Mouse (Mus musculus) spleen, postnatal 14 days (tissue): ENCODE measurements around the gene Cysltr2.
A peak's percentile ranks its signal among the peaks of the same experiment; 100 is the strongest.

Experiments
- DNase-seq, 2 experiments: peaks; one replicate each; pipeline ENCODE4 v3.0.0; 2021 to 2022; ENCODE audit warnings: low spot score in 2 of 2

The Cysltr2 gene

DNA sequence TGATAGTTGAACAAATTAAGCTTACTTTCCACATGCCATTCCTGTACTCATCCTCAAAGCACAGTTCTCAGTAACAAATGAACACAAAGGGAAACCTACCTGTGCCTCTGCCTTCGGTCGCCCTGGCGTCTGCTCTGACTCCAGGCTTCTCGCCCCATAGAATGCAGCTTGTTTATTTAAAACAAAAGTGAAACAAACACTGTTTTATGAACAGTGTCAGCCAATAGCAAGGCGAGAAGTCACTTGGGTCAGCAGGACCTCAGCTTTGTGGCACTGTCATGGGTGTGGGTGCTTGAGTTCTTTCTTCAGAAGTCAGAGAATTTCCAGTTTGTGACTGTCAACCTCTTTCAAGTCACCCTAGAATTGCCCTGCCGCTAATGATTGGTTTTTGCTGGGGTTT lies at the start of gene Cysltr2:
TSS of gene Cysltr2 (minus strand) at position 178 of the 400 bp plus-strand sequence.
- no peak for DNase-seq

DNA sequence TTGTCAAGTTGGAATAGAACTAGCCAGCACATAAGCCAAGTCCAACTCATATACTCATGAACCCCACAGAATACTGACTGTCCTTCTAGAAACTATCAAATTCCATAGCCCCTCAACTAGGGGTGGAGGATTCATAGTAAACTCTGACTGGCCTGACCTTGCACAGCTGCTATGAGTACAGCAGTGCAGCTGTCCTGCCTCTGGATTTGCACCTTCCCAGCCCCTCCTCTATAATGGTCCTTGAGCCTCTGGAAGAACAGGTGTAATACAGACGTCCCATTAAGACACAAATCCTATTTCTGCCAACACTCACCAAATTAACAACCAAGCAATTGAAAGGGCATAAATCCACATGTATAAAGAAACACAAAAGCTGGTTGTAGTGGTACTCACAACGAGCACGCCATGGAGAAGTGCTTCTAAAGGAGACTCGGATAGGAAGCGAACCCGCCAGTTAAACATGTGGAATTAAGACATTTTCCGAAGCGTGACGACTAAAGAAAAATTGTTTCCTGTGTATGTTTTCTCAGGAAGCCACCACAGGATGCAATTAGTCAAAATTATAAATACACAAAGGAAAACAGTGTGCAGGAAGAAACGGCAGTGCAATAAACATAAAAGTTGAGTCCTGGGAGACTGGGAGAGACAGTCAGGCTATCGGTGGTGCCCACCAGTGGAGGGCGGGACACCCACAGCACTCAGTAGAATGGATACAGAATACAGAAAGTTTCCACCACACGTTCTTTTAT lies 46.1 kb upstream of the Cysltr2 start:
- no peak for DNase-seq

GRCm38 (mm10) chr14:73092871-73093270 lies 44.0 kb upstream of the Cysltr2 start:
- DNase-seq: no peak

DNA sequence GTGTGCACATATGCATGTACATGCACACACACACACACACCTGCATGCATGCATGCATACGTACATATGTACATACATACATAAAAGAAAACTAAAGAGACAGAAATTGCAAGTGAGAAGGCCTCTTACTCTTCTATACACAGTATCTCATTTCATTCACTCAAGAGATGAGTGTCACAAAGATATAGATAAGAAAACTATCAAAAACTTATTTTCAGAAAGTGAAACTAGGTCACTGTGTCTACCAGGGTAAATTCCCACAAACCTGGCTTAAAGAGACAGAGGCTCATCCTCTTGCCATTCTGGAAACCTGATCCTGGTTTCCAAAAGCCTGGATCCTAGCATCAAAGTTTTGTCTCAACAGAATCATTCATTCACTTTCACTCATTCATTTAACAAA lies 39.3 kb upstream of the Cysltr2 start:
- DNase-seq: no peak

DNA sequence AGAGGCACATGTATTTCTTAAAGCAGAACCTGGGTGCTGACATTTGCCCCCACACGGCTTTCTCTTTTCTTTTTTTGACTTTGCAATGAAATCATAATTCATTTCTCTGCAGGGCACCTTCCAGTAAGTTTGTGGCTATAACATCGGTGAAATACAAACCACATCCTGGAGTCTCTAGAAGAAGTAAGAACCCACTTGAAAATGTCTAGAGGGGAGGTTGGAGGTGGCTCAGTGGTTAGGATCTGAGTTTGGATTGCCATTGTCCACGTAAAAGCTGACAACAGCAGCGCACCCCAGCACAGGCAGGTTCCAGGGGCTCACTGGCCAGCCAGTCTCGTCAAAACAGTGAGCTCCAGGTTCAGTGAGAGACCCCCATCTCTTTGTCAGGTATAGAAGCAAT lies 38.8 kb upstream of the Cysltr2 start:
- no peak for DNase-seq

- DNase-seq: no peak
These were observed 38.3 kb upstream of the Cysltr2 start for GRCm38 (mm10) chr14:73087247-73087646.

DNA sequence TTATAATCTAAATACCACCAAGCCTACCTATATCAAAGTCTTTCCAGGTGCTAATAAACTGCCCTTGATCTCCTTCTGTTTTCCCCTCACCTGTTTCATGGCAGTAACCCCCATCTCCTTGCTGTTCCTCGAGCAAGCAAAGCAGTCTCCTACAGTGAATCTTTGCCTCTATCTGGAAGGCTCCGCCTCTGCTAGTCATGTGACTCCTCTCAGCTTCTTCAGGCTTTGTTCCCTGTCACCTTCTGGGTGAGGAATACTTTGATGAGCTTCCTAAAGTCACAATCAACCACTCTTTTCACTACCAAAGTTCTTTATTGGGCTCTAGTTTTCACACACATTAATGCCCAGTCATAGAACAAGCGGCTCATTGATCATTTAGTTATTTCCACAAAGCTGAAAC lies 37.5 kb upstream of the Cysltr2 start:
- DNase-seq: no peak

DNA sequence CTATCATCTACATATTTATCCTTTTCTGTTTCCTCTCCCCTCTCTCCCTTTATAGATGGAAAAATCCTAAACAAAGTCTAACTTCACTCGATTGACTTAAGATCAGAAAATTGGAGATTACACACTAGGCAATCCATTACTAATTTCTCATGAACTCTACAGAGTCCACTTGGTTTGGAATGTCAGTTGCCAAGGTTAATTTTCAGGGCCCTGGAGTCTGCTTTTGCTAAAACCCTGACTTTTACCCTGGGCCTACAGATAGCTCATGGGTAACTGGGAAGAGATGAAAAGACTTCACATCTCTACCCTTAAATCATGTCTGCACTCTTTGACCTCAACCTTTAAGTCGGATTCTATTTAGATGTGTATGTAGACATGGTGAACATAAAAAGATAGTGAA lies 34.6 kb upstream of the Cysltr2 start:
- DNase-seq: no peak

DNA sequence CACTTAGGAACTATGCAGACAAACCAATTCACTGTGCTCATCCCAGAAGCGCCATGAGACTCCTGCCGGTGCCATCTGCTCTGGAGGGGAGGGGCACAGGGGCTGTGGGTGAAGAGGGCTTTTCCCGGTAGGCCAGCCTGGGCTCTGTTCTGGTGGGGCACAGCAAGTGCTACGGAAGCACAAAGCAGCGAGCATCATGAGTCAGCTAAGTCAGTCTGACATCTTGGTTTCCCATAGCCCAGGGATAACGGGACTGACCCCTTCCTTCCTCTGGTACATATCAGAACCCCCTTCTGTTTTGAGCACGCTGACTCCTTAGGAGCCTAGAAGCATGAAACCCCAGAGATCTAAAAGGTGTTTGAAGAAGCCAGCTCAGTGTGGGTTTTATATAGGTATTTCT lies 15.5 kb upstream of the Cysltr2 start:
- DNase-seq: no peak

DNA sequence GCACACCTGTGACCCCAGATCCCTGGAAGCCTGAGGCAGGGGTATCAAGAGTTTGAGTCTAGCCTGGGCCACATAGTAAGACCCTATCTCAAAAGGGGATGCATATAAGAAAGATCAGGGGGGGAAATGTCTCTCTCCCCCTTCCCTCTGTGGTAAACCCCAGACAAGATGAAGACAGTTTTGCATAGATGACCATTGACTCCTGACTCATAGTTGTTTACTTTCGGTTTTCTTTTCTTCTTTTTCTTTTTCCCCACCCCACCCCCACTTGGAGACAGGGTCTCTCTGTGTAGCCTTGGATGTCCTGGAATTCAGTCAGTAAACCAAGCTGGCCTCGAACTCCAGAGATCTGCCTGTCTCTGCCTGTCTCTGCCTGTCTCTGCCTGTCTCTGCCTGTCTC lies 9.8 kb upstream of the Cysltr2 start:
- DNase-seq: no peak

- DNase-seq: no peak
These were observed 8.8 kb upstream of the Cysltr2 start for GRCm38 (mm10) chr14:73057764-73058163.

DNA sequence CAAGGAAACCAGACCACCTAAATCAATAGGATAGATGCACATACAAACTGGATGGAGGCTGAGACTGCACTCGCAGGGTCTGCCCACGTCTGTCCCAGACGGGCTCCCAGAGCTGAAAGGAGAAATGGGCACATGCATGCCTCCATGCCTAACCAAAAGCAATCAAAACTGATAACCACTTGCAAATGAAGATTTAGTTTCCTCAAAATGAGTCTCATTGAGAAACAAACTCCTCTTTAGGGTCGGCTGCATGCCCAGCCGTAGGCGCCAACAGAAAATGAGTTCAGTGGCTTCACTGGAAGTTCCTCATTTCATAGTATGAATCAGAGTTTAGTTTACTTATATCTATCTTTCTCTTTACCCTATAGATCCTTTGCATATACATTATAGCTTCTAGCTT lies 7.9 kb upstream of the Cysltr2 start:
- DNase-seq: no peak

DNA sequence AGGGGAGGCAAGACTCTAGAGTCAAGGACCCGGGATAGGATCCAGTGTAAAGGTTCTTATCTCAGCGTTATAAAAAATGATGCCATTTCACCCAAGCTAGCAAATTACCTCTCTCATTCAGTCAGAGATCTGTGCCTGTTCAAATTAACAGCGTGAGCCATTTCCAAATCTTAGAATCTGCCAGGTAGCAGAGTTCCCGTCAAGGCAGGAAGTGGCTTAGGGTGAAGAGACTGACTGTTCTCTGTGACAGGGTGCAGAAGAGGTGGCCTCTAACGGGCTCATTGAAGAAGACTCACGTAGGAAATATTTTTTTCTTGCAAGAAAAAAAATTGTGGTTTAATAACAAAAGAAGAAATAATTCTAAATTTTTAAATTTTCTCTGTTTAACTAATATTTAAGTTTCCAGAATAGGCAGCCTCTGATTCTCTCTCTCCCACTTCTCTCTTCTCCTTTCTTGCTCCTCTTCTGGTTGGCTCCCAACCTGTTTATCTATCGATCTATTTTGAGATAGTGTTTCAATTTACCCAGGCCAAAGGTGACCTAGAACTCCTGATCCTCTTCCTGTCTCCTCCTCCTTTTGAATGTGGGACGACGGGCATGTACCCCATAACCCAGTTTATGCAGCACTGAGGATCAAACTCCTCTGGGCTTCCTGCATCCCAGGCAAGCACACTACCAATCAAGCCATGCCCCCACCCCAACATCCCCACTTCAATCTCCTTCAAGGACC lies 3.5 kb downstream of the Cysltr2 start:
- DNase-seq: no peak

DNA sequence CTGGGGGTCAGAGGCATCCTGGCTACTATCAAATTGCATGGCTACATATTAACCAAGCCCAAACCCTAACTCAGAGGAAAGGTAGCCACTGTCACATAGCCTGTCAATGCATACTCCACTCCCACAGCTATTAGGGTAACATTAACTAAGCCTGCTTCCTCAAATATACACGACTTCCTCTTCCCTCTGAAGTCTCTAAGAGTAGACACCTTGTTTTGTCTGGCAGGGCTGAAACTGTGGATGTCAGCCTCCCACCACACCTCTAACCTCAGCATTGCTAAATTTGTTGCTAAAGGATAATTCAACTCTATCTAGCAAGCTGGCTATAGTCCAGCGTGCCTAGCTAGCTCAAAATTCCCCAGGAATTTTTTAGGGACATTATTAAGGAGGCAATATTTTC lies 7.2 kb downstream of the Cysltr2 start:
- no peak for DNase-seq

- no peak for DNase-seq
These were observed 15.6 kb downstream of the Cysltr2 start for GRCm38 (mm10) chr14:73033290-73033689.

DNA sequence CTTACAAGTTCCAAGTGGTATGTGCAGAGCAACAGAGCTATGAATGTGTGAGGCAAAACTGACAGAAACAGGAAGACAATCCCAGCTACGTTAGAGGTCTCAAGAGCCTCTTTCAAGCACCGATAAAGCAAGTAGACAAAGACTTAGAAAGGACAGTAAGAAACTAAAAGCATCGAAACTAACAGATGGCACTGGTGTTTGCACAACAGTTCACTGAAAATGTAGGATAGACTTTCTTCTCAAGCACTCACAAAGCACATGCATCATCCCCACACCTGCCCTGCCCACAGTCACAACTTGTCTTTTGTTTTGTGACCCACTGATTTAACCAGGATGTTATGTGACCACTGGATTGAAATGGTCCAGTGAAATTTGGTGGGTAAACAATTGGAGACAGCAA lies 17.7 kb downstream of the Cysltr2 start:
- DNase-seq: no peak

DNA sequence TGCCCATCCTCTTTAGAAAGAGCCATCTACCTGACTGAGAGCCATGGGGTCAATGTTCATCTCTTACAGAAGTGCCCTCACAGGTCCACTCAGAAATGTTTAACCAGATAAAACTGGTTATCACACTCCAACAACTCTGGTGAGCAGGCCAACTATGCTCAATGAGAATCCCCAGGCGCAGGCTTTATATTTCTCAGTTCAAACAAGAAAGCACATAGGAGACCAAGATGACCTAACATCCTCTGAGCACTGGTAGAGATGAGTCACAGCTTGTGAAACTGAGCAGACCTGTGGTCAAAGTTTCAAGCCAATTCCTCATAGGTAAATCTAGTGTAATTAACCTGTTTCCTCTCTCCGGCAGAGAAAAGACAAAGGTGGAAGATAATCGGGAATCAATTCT lies 31.6 kb downstream of the Cysltr2 start:
- no peak for DNase-seq

- DNase-seq: no peak
These were observed 33.5 kb downstream of the Cysltr2 start for GRCm38 (mm10) chr14:73015386-73015785.

- DNase-seq: no peak
These were observed 35.0 kb downstream of the Cysltr2 start for GRCm38 (mm10) chr14:73013723-73014544.

GRCm38 (mm10) chr14:73001814-73002213 lies 47.1 kb downstream of the Cysltr2 start:
- DNase-seq: no peak

GRCm38 (mm10) chr14:73000325-73000724 lies 48.6 kb downstream of the Cysltr2 start:
- DNase-seq: peak in 1 of 2 experiments; percentile 17

DNA sequence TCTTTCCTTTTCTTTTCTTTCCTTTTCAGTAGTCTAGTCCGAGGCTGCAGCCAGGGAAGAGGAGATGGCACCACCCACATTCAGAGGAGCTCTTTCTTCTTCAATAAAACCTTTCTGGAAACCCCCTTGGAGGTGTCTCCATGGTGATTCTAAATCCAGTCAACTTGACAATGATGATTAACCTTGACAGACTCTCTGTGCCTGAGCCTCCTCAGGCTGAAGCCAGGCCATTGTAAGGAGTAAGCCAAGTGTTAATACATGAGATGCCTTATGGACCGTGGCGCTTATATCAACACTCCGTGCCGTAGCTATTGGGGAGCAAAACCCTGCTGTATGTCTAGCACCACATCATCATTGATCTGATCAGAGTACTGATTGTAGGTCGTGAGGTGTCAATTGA lies 50.8 kb downstream of the Cysltr2 start:
- no peak for DNase-seq

DNA sequence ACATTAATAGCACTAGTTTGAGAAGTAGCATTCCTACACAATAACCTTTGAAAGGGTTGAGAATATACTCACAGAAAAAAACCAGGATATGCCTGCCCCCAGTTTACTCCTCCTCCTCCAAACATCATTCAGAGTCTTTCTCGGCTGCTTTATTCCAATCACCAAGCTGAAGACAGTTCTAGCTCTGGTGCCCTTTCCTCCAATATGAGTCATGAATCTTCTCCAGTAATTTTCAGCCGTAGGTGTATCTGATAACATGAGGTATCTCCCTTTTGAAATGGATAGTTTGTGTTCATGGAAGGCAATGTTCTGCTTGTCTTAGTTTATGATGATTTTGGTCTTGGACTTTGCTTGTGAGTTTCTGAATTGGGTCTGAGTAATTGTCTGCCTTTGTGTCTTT lies 62.9 kb downstream of the Cysltr2 start:
- no peak for DNase-seq
